ENCODE assay signal across 25 mouse cellular contexts in genomic region chr10:118406463-118407221, GRCm38 (mm10). TPM values are rescaled to one million over a fixed set of nuclear protein-coding genes. Genes with fewer than 3 reads are reported as not detected.
DNase-seq lines count a peak whose midpoint lies in the region; ATAC-seq and TF ChIP-seq lines count a peak whose summit lies in the region.
"Had no signal": no experiment of that assay in that cellular context is flagged by ENCODE, and none has a peak within 500 bp of the region (broad histone marks: within the 10 kb centered on the region; RNA-seq: fewer than 3 reads in every experiment).

No protein-coding gene starts in this region.

- TF ChIP-seq CTCF in CH12.LX (conservative IDR thresholded peaks at IDR 0.05 in 1 of 2, IDR thresholded peaks at IDR 0.05 in 1 of 2; ENCODE audit: low read depth in 2 of 2, low read length in 2 of 2) = no peak

- no peak overlapping the region for H3K4me2 ChIP-seq in CH12.LX (ENCODE audit: insufficient read depth, low read depth, poor library complexity, severe bottlenecking)
- H3K4me2 ChIP-seq in kidney, embryonic 16.5 days (replicated peaks; ENCODE audit: low read depth, low read length) = no peak overlapping the region
- H3K4me2 ChIP-seq: forebrain, embryonic 13.5 days; hindbrain, embryonic 14.5 days; liver, embryonic 12.5 days; lung, embryonic 15.5 days; midbrain, embryonic 11.5 days had no signal

- H3K79me2 ChIP-seq in CH12.LX (replicated peaks; ENCODE audit: control insufficient read depth, extremely low read depth, insufficient read depth, poor library complexity, severe bottlenecking) = no peaks in the 10 kb centered on the region

- dilution Hi-C loops in CH12.LX (cut with MboI; ENCODE audit: extremely low pct_ligation_motif_present, extremely low pct_unique_long_range_greater_than_20kb, low sequenced_read_pairs) = no loop called here

- no peak for TF ChIP-seq EP300 in CH12.LX (IDR thresholded peaks at IDR 0.05; ENCODE audit: low read length)

- H3K36me3 ChIP-seq in CH12.LX (replicated peaks in 1 of 2; ENCODE audit: control insufficient read depth in 1 of 2, insufficient read depth in 1 of 2, low read length in 1 of 2) = no peaks in the 10 kb centered on the region
- H3K36me3 ChIP-seq in kidney, embryonic 16.5 days (ENCODE audit: insufficient read depth, low read length) = no peaks in the 10 kb centered on the region
- H3K36me3 ChIP-seq: embryonic facial prominence, embryonic 10.5 days; liver, embryonic 12.5 days; lung, embryonic 15.5 days had no signal

- H3K9ac ChIP-seq in CH12.LX (ENCODE audit: insufficient read depth, low read depth) = no peak overlapping the region
- no peak overlapping the region for H3K9ac ChIP-seq in kidney, embryonic 16.5 days (replicated peaks; ENCODE audit: low read length)
- H3K9ac ChIP-seq: forebrain, embryonic 13.5 days; hindbrain, embryonic 14.5 days; liver, embryonic 12.5 days; lung, embryonic 15.5 days had no signal

- DNase-seq in CD4-positive helper T cell, adult 2 months (ENCODE audit: low read depth, low spot score) = peak; percentile 48
- peak; percentile 34 for DNase-seq in CH12.LX (ENCODE audit: extremely low read depth)
- peak; percentile 50 for DNase-seq in induced T-regulatory cell, adult 2 months (ENCODE audit: low read depth)
- DNase-seq in natural killer cell, adult 2 months (ENCODE audit: low spot score in 2 of 2) = peak; percentile 35 to 37
- DNase-seq in thymus, postnatal 10 days (ENCODE audit: low spot score in 2 of 2) = no peak
- no peak for DNase-seq in frontal cortex, postnatal 10 days (ENCODE audit: low spot score in 2 of 2)
- DNase-seq: cerebellum, adult 11 months; cerebellum, postnatal 36 days; heart, adult 11 months; spleen, adult 18-20 months; thymus, postnatal 25 days had no signal

- no peak for ATAC-seq in kidney, embryonic 16.5 days (ENCODE audit: low FRiP score, low TSS enrichment)
- ATAC-seq: forebrain, embryonic 13.5 days; intestine, postnatal 0 days; liver, embryonic 12.5 days had no signal

- no peak for TF ChIP-seq POLR2A in CH12.LX (IDR thresholded peaks at IDR 0.05; ENCODE audit: low read depth, low read length)

- 74% methylated on average over 5 of the region's 5 CpGs for WGBS in kidney, embryonic 16.5 days

- H3K9me3 ChIP-seq in CH12.LX (replicated peaks; ENCODE audit: low read length) = no peaks in the 10 kb centered on the region
- no peaks in the 10 kb centered on the region for H3K9me3 ChIP-seq in kidney, embryonic 16.5 days (ENCODE audit: low read length)
- H3K9me3 ChIP-seq: embryonic facial prominence, embryonic 10.5 days; forebrain, embryonic 13.5 days; liver, embryonic 12.5 days; lung, embryonic 15.5 days had no signal

- TF ChIP-seq RAD21 in CH12.LX (IDR thresholded peaks at IDR 0.05; ENCODE audit: low read depth, low read length) = no peak

- H3K4me1 ChIP-seq in CH12.LX (ENCODE audit: control insufficient read depth in 1 of 2, insufficient read depth in 2 of 2) = peaks cover 0 to 12% of the 10 kb centered on the region in 2 experiments; a peak in 2 of 4 replicates
- no peaks in the 10 kb centered on the region for H3K4me1 ChIP-seq in kidney, embryonic 16.5 days (ENCODE audit: insufficient read depth, low read length)
- H3K4me1 ChIP-seq: embryonic facial prominence, embryonic 10.5 days; forebrain, embryonic 13.5 days; liver, embryonic 12.5 days; lung, embryonic 15.5 days had no signal

- H3K27ac ChIP-seq in CH12.LX (ENCODE audit: insufficient read depth, low read depth) = no peak overlapping the region
- no peak overlapping the region for H3K27ac ChIP-seq in kidney, embryonic 16.5 days (ENCODE audit: low read length)
- H3K27ac ChIP-seq: embryonic facial prominence, embryonic 10.5 days; forebrain, embryonic 13.5 days; hindbrain, embryonic 14.5 days; kidney, postnatal 0 days; liver, embryonic 12.5 days; lung, embryonic 15.5 days; stomach, postnatal 0 days had no signal

- H3K4me3 ChIP-seq in CH12.LX (replicated peaks in 1 of 3; ENCODE audit: low read depth in 2 of 3, low read length in 2 of 3, poor library complexity in 1 of 3) = no peak overlapping the region
- H3K4me3 ChIP-seq in kidney, embryonic 16.5 days (ENCODE audit: low read length) = no peak overlapping the region
- H3K4me3 ChIP-seq: embryonic facial prominence, embryonic 10.5 days; forebrain, embryonic 13.5 days; liver, embryonic 12.5 days; lung, embryonic 15.5 days had no signal

- in situ Hi-C loops in CH12.LX (cut with MboI; ENCODE audit: low pct_ligation_motif_present, low pct_unique_long_range_greater_than_20kb, low sequenced_read_pairs) = no loop called here

- no peaks in the 10 kb centered on the region for H3K27me3 ChIP-seq in CH12.LX (replicated peaks)
- no peaks in the 10 kb centered on the region for H3K27me3 ChIP-seq in kidney, embryonic 16.5 days (ENCODE audit: insufficient read depth, low read length)
- H3K27me3 ChIP-seq: forebrain, embryonic 13.5 days; liver, embryonic 12.5 days; lung, embryonic 15.5 days had no signal

TF ChIP-seq in CH12.LX, 34 proteins besides CTCF, POLR2A, EP300 and RAD21:
- TF ChIP-seq SIN3A (IDR thresholded peaks at IDR 0.05; ENCODE audit: low read length) (no peak), JUND (conservative IDR thresholded peaks at IDR 0.05; ENCODE audit: low read depth, low read length) (no peak), MAX (IDR thresholded peaks at IDR 0.05; ENCODE audit: low read length) (no peak), TBP (conservative IDR thresholded peaks at IDR 0.05; ENCODE audit: low read depth, low read length) (no peak), ZKSCAN1 (IDR thresholded peaks at IDR 0.05; ENCODE audit: borderline replicate concordance, low read depth, low read length) (no peak), BHLHE40 (IDR thresholded peaks at IDR 0.05; ENCODE audit: low read depth, low read length) (no peak), JUN (IDR thresholded peaks at IDR 0.05; ENCODE audit: insufficient read depth, low read depth, low read length) (no peak), MAZ (IDR thresholded peaks at IDR 0.05; ENCODE audit: low read depth, low read length) (no peak), ZC3H11A (IDR thresholded peaks at IDR 0.05; ENCODE audit: low read depth, low read length) (no peak), NELFE (IDR thresholded peaks at IDR 0.05; ENCODE audit: low read depth, low read length) (no peak), USF2 (conservative IDR thresholded peaks at IDR 0.05; ENCODE audit: low read depth, low read length) (no peak), MEF2A (IDR thresholded peaks at IDR 0.05; ENCODE audit: borderline replicate concordance, low read depth, low read length) (no peak), IRF4 (IDR thresholded peaks at IDR 0.05; ENCODE audit: low read depth, low read length) (no peak)
TF ChIP-seq in CH12.LX: peak in this region for 0.

RNA-seq across cellular contexts. Expression of gene Ifng, which starts 34.2 kb away (rescaled TPM):
- total RNA-seq in CH12.LX (2012; rRNA removed) (not detected in 2 replicates), CH12.LX (2014; rRNA removed) (0.27 TPM in 1 of 2 replicates, not detected in the other)
- not detected in 2 replicates for polyA plus RNA-seq in CH12.LX (2012; ENCODE audit: insufficient read length, low read depth)
- not detected in 2 replicates for polyA plus RNA-seq in kidney, embryonic 16.5 days (2015; fragmentation: Nextera tagmentation; extraction: Ambion mirVana)
- total RNA-seq: layer of hippocampus, adult 18-20 months; left cerebral cortex, adult 18-20 months had no signal
- polyA plus RNA-seq: embryonic facial prominence, embryonic 10.5 days; forebrain, embryonic 13.5 days; heart, embryonic 16.5 days; hindbrain, embryonic 14.5 days; intestine, postnatal 0 days; kidney, postnatal 0 days; limb, embryonic 11.5 days; liver, embryonic 12.5 days; lung, embryonic 15.5 days; midbrain, embryonic 11.5 days; stomach, postnatal 0 days had no signal

RNA-seq across cellular contexts. Expression of gene Gm9049, which starts 52.7 kb away (rescaled TPM):
- 0.08 and 0.13 TPM in 2 replicates for total RNA-seq in CH12.LX (2012; rRNA removed)
- 0.27 and 0.34 TPM in 2 replicates for total RNA-seq in CH12.LX (2014; rRNA removed)
- polyA plus RNA-seq in CH12.LX (2012; ENCODE audit: insufficient read length, low read depth) = not detected in 2 replicates
- polyA plus RNA-seq in kidney, embryonic 16.5 days (2015; fragmentation: Nextera tagmentation; extraction: Ambion mirVana) = not detected in 2 replicates
- total RNA-seq: left cerebral cortex, adult 18-20 months had no signal
- polyA plus RNA-seq: embryonic facial prominence, embryonic 10.5 days; forebrain, embryonic 13.5 days; hindbrain, embryonic 14.5 days; intestine, postnatal 0 days; limb, embryonic 11.5 days; lung, embryonic 15.5 days had no signal

RNA-seq across cellular contexts. Expression of gene Gm9048, which starts 58.2 kb away (rescaled TPM):
- total RNA-seq in CH12.LX (2012; rRNA removed) = not detected in 2 replicates
- total RNA-seq in CH12.LX (2014; rRNA removed) = not detected in 2 replicates
- polyA plus RNA-seq in CH12.LX (2012; ENCODE audit: insufficient read length, low read depth) = not detected in 2 replicates
- polyA plus RNA-seq in kidney, embryonic 16.5 days (2015; fragmentation: Nextera tagmentation; extraction: Ambion mirVana) = not detected in 2 replicates
- total RNA-seq: layer of hippocampus, adult 18-20 months; left cerebral cortex, adult 18-20 months had no signal
- polyA plus RNA-seq: embryonic facial prominence, embryonic 10.5 days; forebrain, embryonic 13.5 days; heart, embryonic 16.5 days; hindbrain, embryonic 14.5 days; intestine, postnatal 0 days; kidney, postnatal 0 days; limb, embryonic 11.5 days; liver, embryonic 12.5 days; lung, embryonic 15.5 days; midbrain, embryonic 11.5 days; stomach, postnatal 0 days had no signal

Comparison
In these comparisons a context has a peak if more than half of its experiments do, and no peak if none do; other contexts are left out.
1. DNase-seq: peak in CD4-positive helper T cell, adult 2 months (single experiment), CH12.LX (single experiment), induced T-regulatory cell, adult 2 months (single experiment) and natural killer cell, adult 2 months (2 of 2); none in thymus, postnatal 10 days (0 of 2) and frontal cortex, postnatal 10 days (0 of 2).